Mouse (Mus musculus) liver, adult (tissue): ENCODE data around the gene Ptprg.

Experiments
- GATA4 ChIP-seq: IDR thresholded peaks from 2 replicates; pipeline ENCODE4 v1.6.1; 2014; ENCODE audit warnings: mild to moderate bottlenecking, low read length; ENCODE audit not compliant: insufficient replicate concordance

Gene Ptprg

GRCm38 (mm10) chr14:11837714-11838113 lies 284.4 kb downstream of the Ptprg start:
- no peak for TF ChIP-seq GATA4

DNA sequence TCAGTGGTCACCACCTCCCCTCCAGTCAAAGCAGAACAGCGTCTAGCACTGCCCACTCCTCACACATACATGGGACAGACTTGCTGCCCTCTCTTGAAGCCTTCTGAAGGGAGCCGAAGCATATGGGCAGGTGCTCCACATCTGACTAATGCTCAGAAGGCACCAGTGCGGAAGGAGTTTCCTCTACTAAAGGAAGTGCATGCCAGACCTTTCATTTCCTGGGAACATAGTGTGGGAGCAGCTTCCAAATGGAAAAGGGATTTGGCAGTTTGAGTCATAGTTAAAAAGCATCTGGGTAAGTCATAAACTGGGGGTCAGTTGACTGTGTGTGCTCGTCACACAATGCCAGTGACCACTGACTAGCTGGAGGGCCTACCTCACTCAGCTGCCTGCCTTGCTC lies 288.3 kb downstream of the Ptprg start:
- TF ChIP-seq GATA4: no peak

DNA sequence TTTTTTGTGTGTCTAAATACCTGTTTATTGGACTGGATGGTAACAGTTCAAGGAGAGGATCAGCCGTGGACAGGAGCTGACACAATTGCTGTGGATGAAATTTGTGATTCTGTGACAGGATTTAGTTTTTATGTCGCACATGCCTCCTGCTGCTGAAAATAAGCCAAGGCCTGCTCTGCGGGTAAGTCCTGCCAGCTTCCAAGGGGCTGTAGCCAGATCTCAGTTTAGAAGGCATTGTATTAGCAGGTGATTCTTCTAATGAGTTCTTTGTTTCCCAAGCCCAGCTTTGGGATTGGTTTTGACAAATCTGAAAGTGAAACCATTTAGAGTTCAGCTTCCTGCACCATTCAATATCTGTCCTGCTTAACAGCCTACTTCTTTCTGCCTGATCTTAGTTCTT lies 299.6 kb downstream of the Ptprg start:
- no peak for TF ChIP-seq GATA4

DNA sequence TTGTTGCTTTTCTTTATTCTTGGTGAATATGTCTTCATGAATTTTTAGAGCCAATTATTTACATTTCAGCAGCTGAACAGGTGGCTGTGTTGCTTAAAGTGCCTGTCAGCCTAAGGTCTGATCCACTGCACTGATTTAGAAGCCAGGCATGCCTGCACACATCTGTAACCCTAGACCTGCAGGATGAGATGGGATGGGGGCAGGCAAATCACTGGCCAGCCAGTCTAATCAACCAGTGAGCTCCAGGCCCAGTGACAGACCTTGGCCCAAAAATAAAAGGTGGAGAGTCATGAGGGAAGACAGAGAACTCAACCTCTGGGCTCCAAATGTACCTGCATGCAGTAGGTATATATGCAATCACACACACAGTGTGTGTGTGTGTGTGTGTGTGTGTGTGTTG lies 302.2 kb downstream of the Ptprg start:
- TF ChIP-seq GATA4: no peak

- TF ChIP-seq GATA4: no peak
Observed at GRCm38 (mm10) chr14:11857928-11858481, 304.7 kb downstream of the Ptprg start.

GRCm38 (mm10) chr14:11863286-11863685 lies 310.0 kb downstream of the Ptprg start:
- no peak for TF ChIP-seq GATA4

- TF ChIP-seq GATA4: no peak
Observed at GRCm38 (mm10) chr14:11864840-11865239, 311.5 kb downstream of the Ptprg start.

DNA sequence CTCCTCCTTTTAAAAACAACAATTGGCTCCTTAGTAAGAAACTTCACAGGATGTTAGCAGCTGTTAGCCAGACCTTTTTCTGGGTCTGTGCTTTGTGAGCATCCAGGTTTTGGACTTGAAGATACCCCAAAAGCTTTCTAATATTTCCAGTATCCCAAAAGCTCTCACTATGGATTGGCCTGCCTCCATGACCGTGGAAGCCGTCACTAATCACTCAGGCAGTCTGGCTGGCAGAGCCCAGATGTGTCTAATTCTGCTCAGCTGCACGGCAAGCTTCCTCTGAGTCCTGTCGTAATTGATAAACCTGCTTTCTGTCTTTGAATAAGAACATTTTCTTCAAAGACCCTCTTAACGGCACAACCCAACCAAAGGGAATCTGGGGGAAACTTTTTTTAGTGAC lies 312.0 kb downstream of the Ptprg start:
- TF ChIP-seq GATA4: no peak

- TF ChIP-seq GATA4: peak; percentile 28; the same call in 1 of the 2 replicates
Observed at GRCm38 (mm10) chr14:11865872-11866271, 312.5 kb downstream of the Ptprg start.

DNA sequence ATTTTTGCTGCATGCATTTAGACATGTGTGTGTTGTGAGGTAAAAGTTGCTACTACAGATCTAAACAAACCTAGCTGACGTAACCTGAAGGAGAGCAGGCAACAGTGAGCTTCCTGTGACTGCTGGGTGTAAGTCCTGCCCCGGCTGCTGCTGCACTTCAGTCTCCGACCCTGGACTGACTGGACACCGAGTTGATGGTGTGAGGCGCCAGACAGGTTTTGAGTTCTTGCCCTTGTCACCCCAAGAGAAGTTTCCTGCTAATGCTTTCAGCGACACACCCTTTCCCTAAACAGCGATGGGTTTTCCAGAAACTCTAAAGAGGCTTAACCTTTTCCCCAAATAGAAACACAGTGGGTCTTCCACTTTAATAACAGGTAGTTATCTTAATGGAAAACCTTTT lies 313.1 kb downstream of the Ptprg start:
- TF ChIP-seq GATA4: no peak

DNA sequence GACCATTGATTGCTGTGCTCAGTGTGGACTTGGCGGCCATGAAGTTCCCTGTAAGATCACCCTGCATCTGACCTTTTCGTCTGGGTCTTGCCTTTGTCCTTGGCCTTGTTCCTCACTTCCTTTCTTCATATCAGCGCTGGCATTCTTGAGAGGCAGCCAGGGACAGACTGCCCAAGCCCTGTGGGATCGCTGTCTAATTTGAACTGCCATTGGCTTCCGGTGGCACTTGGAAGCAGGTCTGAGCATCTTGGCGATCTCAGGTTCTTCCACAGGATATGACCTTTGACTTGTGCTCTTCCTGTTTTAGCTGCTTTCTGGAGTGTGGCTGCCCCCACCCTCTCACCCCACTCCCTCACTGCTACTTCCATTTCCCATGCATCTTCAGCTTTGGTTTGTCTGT lies 315.3 kb downstream of the Ptprg start:
- TF ChIP-seq GATA4: peak; percentile 57; the same call in 1 of the 2 replicates

DNA sequence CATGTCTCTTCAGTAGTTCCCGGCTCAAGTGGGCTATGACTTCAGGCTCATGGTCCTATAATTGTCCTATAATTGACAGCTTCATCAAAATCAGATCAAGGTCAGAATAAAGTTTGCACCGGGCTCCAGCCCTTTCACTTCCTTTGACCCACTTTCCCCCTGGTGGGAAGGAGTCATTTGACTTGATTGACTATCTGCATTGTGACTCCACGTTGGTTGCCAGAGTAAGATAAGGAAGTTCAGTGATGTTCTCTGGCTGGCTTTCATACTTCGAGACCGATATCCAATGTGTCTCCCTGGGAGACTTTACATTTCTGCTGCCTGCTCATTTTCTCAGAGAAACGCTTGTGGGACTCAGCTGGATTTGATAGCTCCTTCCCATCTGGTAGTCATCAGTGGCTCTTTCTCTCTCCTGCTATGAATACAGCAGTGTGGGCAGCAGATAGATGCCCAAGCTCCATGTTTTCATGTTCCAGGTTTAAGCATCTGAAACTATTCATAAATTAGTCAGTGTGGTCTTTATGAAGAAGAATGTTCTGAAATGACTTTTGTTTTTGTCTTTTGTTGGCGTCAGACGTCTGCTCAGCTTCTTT lies 318.5 kb downstream of the Ptprg start:
- no peak for TF ChIP-seq GATA4

DNA sequence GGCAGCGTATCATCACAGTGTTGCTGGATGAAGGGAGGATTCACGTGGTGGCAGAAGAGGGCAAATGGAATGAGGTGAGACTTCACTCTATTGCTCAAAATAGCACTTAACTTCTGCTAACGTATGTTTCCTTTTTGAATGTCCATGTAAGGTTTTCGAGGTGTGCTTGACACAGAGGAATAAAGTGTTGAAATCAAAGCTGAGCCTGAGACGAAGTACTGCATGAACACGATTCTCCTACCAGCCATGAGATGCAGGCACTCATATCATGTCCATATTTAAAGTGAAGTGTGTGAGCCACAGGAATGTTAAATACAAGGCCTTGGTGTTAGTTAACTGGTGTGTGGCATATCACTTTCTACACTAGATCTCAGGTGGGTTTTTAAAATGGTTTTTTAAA lies 320.9 kb downstream of the Ptprg start:
- TF ChIP-seq GATA4: no peak

GRCm38 (mm10) chr14:11874960-11875889 lies 321.9 kb downstream of the Ptprg start:
- no peak for TF ChIP-seq GATA4

GRCm38 (mm10) chr14:11881082-11881481 lies 327.8 kb downstream of the Ptprg start:
- TF ChIP-seq GATA4: no peak
